Mouse (Mus musculus) liver, embryonic 14.5 days (tissue): ENCODE results near the gene Cyp2w1. TPM values are rescaled to one million over a fixed set of nuclear protein-coding genes. Genes with fewer than 3 reads are reported as not detected.

Source experiments
- ATAC-seq: fragments of 200-750 bp; cut with Nextera tagmentation; 2 replicates; pipeline ENCODE4 v1.8.0; 2017; ENCODE audit warnings: moderate number of reproducible peaks, mild to moderate bottlenecking, moderate library complexity; ENCODE audit not compliant: insufficient read depth
- DNase-seq, 3 experiments: peaks; one replicate each; pipeline ENCODE4 v3.0.0-alpha.2; 2012 to 2013; ENCODE audit warnings: low read depth in 3 of 3, low spot score in 3 of 3
- H3K27ac ChIP-seq: fragments of 300-500 bp; sonication (generic); 2 replicates; pipeline ENCODE4 v1.5.1; 2014; ENCODE audit warnings: moderate library complexity, mild to moderate bottlenecking, control low read depth, inconsistent platforms
- H3K27me3 ChIP-seq: fragments of 300-500 bp; sonication (generic); 2 replicates; pipeline ENCODE4 v1.6.1; 2014; ENCODE audit warnings: mild to moderate bottlenecking, low read length, moderate library complexity; ENCODE audit not compliant: control insufficient read depth, insufficient read depth
- H3K36me3 ChIP-seq: fragments of 300-500 bp; sonication (generic); replicated peaks from 2 replicates; pipeline ENCODE4 v1.6.1; 2014; ENCODE audit warnings: low read depth; ENCODE audit not compliant: control insufficient read depth, insufficient read depth
- H3K4me1 ChIP-seq, 2 experiments: fragments of 200-500 bp in 1 of 2; fragments of 300-500 bp in 1 of 2; sonication (generic) in 1 of 2; replicated peaks; 2 replicates each; pipeline ENCODE4 v1.6.1; 2012 to 2014; ENCODE audit warnings: antibody characterized with exemption in 1 of 2, inconsistent platforms in 1 of 2, low read length in 1 of 2; ENCODE audit not compliant: control insufficient read depth in 2 of 2, insufficient read depth in 2 of 2
- H3K4me2 ChIP-seq: fragments of 300-500 bp; sonication (generic); 2 replicates; pipeline ENCODE4 v1.6.1; 2014; ENCODE audit warnings: low read depth, mild to moderate bottlenecking, control low read depth, moderate library complexity
- H3K4me3 ChIP-seq, 2 experiments: fragments of 200-500 bp in 1 of 2; fragments of 300-500 bp in 1 of 2; sonication (generic) in 1 of 2; 2 replicates each; pipeline ENCODE4 v1.5.1; 2012 to 2014; ENCODE audit warnings: low read depth in 2 of 2, low read length in 2 of 2, mild to moderate bottlenecking in 2 of 2, control low read depth in 1 of 2, inconsistent platforms in 1 of 2, moderate library complexity in 1 of 2; ENCODE audit not compliant: insufficient read depth in 1 of 2
- H3K9ac ChIP-seq: fragments of 300-500 bp; sonication (generic); replicated peaks from 2 replicates; pipeline ENCODE4 v1.6.1; 2014; ENCODE audit warnings: mild to moderate bottlenecking, control low read depth, moderate library complexity
- H3K9me3 ChIP-seq: fragments of 300-500 bp; sonication (generic); 2 replicates; pipeline ENCODE4 v1.6.1; 2016; ENCODE audit warnings: low read length, mixed read lengths; ENCODE audit not compliant: control insufficient read depth
- CTCF ChIP-seq: IDR thresholded peaks from 2 replicates; pipeline ENCODE4 v1.5.1; 2016; ENCODE audit warnings: antibody characterized with exemption, low read depth, control low read depth
- EP300 ChIP-seq: IDR thresholded peaks from 2 replicates; pipeline ENCODE4 v1.6.1; 2016; ENCODE audit warnings: antibody characterized with exemption, low read depth
- WGBS: fragments of 180-500 bp; shearing (Covaris S2); extraction: QIAGEN DNeasy Blood & Tissue Kit; methylation state at CpG from one replicate; pipeline ENCODE4 v1.1.7; 2014; ENCODE audit not compliant: insufficient replicate concordance; 5-methylcytosine and 5-hydroxymethylcytosine counted together
- polyA plus RNA-seq, 2 experiments: library from polyadenylated mRNA; depleted of rRNA in 1 of 2; stranded (reverse) in 1 of 2; unstranded in 1 of 2; fragments of >200 nt; fragmentation: Nextera tagmentation in 1 of 2; extraction: Ambion mirVana in 1 of 2; gene quantifications; 2 replicates each; pipeline versions ENCODE4 v1.2.1 to v1.2.3; 2012 to 2014

Cyp2w1 gene
- polyA plus RNA-seq, 2 experiments, result 0.03 TPM; not detected in 1

DNA sequence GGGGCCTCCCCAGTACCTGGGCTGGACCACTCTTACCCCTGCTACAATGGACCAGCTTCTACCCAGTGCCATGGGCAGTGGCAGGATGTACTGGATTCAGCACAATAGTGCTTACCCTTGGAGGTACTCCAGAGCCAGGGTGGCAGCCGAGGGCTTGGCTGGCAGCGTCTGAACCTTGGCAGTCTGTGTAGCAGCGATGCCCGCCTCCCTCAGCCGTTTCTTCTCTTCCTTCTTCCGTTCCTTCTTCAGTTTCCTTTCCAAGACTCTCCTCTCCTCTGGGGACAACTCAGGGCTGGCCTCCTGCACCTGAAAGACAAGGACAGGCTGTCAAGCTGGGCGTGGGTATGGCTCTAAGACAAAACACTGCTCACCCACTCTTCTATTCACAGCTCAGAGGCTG, 11.4 kb downstream of the Cyp2w1 start:
- H3K9ac ChIP-seq, result no peak overlapping the region
- 57% methylated on average over 7 of the region's 7 CpGs for WGBS
- no peak overlapping the region for H3K4me2 ChIP-seq

DNA sequence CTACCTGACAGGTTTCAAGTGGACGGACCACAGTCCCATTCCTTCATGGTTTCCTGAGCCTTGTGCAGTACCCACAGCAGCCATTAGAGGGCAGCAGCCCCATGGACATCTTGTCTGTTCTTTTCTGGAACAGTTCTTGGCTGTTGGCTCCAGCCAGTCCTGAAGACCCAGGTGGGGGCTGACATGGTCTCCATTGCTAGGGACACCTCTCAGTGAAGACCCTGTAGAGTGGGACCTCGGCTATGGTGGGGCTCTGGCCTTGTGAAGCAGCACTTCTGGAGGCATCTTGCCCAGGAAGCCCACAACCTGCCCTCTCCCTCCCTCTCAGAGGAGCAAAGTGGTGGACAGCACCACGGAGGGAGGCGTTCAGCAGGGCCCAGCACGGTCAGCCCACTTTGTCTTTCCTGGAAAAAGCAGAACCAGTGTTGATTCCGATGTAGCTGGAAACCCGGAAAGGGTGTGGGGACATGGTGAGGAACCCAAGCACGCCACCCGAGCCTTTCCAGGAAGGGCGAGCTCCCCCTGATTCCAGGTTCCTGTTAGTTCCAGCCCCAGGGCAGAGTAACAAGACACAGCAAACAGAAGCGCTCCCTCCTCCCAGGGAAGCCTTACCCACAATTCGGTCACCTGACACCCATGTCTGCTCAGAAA, 12.0 kb downstream of the Cyp2w1 start:
- ATAC-seq (peak; percentile 40), DNase-seq (peak in 2 of 3 experiments; percentile 64 to 68)
- H3K9ac ChIP-seq, result peak overlapping the region; percentile 12; the same call in 1 of the 2 replicates
- peak overlapping the region; percentile 36 for H3K4me2 ChIP-seq
- no peaks in the 10 kb centered on the region for H3K9me3 ChIP-seq
- TF ChIP-seq CTCF, result peak; percentile 100
- TF ChIP-seq EP300, result no peak
- H3K27me3 ChIP-seq, result no peaks in the 10 kb centered on the region
- H3K27ac ChIP-seq, result peak overlapping the region; percentile 22
- peaks cover 0 to 27% of the 10 kb centered on the region in 2 experiments; a peak in 3 of 4 replicates for H3K4me1 ChIP-seq
- no peak overlapping the region for H3K4me3 ChIP-seq
- WGBS, result 19% methylated on average over 12 of the region's 12 CpGs
- H3K36me3 ChIP-seq, result no peaks in the 10 kb centered on the region

More for the DNA sequence above, 11.4 kb downstream of the Cyp2w1 start:
- Histone ChIP-seq H3K4me3 (no peak overlapping the region), H3K27ac (no peak overlapping the region), H3K4me1 (peaks cover 0 to 27% of the 10 kb centered on the region in 2 experiments; a peak in 3 of 4 replicates), H3K27me3 (no peaks in the 10 kb centered on the region), H3K9me3 (no peaks in the 10 kb centered on the region), H3K36me3 (no peaks in the 10 kb centered on the region)
- TF ChIP-seq CTCF (no peak), EP300 (no peak)
- DNase-seq, result no peak
- no peak for ATAC-seq

DNA sequence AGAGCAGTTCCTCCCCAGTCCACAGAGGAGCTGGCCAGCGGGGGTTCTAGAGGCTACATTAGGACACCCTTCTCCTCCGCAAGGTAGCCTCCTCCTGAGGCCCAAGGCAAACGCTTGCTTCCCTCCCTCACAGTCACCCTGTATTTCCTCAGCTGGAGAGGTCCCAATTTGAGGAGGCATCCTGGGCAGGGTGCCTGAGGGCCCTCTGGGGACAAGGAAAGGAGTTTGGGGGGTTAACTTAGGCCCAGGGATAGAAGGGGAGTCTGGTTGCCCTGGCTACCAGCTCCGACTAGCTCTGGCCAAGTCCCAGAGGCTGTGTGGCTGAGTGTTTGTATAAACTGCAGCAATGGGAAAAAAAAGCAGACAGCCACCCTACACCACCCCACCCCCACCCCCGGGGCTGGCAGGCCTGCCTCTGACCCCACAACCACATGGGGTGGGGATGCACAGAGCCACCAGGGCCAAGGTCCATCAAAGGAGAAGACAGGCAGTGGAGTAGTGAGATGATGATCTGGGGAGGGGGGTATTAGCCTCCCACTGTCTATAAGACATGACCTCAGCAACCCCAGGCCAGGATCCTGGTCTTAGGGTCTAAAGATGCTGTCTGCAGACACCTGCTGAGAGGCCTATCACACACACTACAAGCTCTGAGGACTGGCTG, 12.6 kb downstream of the Cyp2w1 start:
- Histone ChIP-seq H3K4me1 (peaks cover 0 to 33% of the 10 kb centered on the region in 2 experiments; a peak in 3 of 4 replicates), H3K27me3 (no peaks in the 10 kb centered on the region), H3K9me3 (no peaks in the 10 kb centered on the region), H3K27ac (peak overlapping the region; percentile 22; the same call in 1 of the 2 replicates), H3K36me3 (no peaks in the 10 kb centered on the region), H3K9ac (no peak overlapping the region), H3K4me3 (no peak overlapping the region), H3K4me2 (peak overlapping the region; percentile 36)
- peak; percentile 15; the same call in 1 of the 2 replicates for ATAC-seq
- TF ChIP-seq EP300, result no peak
- TF ChIP-seq CTCF, result no peak
- 43% methylated on average over 5 of the region's 5 CpGs for WGBS
- DNase-seq, result no peak

DNA sequence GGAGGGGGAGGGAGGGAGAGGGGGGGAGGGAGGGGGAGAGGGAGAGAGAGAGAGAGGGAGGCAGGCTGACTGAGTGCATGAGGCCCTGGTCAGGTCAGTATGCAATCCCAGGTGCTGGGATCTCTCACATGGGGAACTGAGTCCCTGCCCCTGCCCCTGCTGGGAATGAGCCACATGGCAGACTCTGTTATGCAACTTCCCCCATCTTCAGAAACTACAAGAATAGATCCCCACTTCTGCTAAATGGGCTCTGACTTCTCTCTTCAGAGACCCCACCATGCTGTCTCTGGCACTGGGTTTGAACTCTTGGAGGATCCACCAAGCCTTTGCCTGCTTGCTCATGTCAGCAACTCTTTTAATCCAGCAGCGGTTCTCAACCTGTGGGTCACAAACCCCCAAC, 13.4 kb downstream of the Cyp2w1 start:
- Histone ChIP-seq H3K9ac (no peak overlapping the region), H3K4me3 (no peak overlapping the region), H3K36me3 (no peaks in the 10 kb centered on the region), H3K9me3 (no peaks in the 10 kb centered on the region), H3K27ac (no peak overlapping the region), H3K27me3 (no peaks in the 10 kb centered on the region), H3K4me2 (no peak overlapping the region), H3K4me1 (peaks cover 5 to 41% of the 10 kb centered on the region in 2 experiments)
- TF ChIP-seq EP300 (no peak), CTCF (no peak)
- DNase-seq (no peak), ATAC-seq (no peak)
- 47% methylated on average over 1 of the region's 1 CpGs for WGBS

GRCm38 (mm10) chr5:139366484-139366883, 14.1 kb downstream of the Cyp2w1 start:
- H3K27ac ChIP-seq, result peak overlapping the region; percentile 31; the same call in 1 of the 2 replicates
- DNase-seq (no peak), ATAC-seq (no peak)
- peaks cover 11 to 48% of the 10 kb centered on the region in 2 experiments for H3K4me1 ChIP-seq
- 65% methylated on average over 11 of the region's 11 CpGs for WGBS
- no peak overlapping the region for H3K4me3 ChIP-seq
- H3K9me3 ChIP-seq, result no peaks in the 10 kb centered on the region
- H3K27me3 ChIP-seq, result no peaks in the 10 kb centered on the region
- H3K36me3 ChIP-seq, result no peaks in the 10 kb centered on the region
- TF ChIP-seq EP300, result no peak
- TF ChIP-seq CTCF, result no peak
- no peak overlapping the region for H3K9ac ChIP-seq
- no peak overlapping the region for H3K4me2 ChIP-seq
